Mouse (Mus musculus) embryonic facial prominence, embryonic 15.5 days (tissue): ENCODE measurements around the gene Ptpra. TPM values are rescaled to one million over a fixed set of nuclear protein-coding genes. Genes with fewer than 3 reads are reported as not detected.
A peak's percentile ranks its signal among the peaks of the same experiment; 100 is the strongest.
"Not testable (repeated sequence)": the region's sequence is repeated elsewhere in the genome, so short reads cannot be mapped to it uniquely, and the experiment has no call there.

ENCODE experiments used
- ATAC-seq: fragments of 200-750 bp; cut with Nextera tagmentation; 2 replicates; pipeline ENCODE4 v1.8.0; 2017; ENCODE audit warnings: low read depth, moderate TSS enrichment; ENCODE audit not compliant: insufficient number of reproducible peaks, low FRiP score, low TSS enrichment
- H3K27ac ChIP-seq: fragments of 300-500 bp; sonication (generic); replicated peaks from 2 replicates; pipeline ENCODE4 v1.5.1; 2015; ENCODE audit warnings: mild to moderate bottlenecking, inconsistent platforms
- H3K27me3 ChIP-seq: fragments of 300-500 bp; sonication (generic); 2 replicates; pipeline ENCODE4 v1.6.1; 2015; ENCODE audit warnings: inconsistent platforms
- H3K36me3 ChIP-seq: fragments of 300-500 bp; sonication (generic); 2 replicates; pipeline ENCODE4 v1.6.1; 2015; ENCODE audit warnings: mild to moderate bottlenecking, inconsistent platforms
- H3K4me1 ChIP-seq: fragments of 300-500 bp; sonication (generic); 2 replicates; pipeline ENCODE4 v1.6.1; 2015; ENCODE audit warnings: inconsistent platforms
- H3K4me2 ChIP-seq: fragments of 300-500 bp; sonication (generic); replicated peaks from 2 replicates; pipeline ENCODE4 v1.6.1; 2015; ENCODE audit warnings: mild to moderate bottlenecking, inconsistent platforms
- H3K4me3 ChIP-seq: fragments of 300-500 bp; sonication (generic); replicated peaks from 2 replicates; pipeline ENCODE4 v1.5.1; 2015; ENCODE audit warnings: mild to moderate bottlenecking, inconsistent platforms
- H3K9ac ChIP-seq: fragments of 300-500 bp; sonication (generic); 2 replicates; pipeline ENCODE4 v1.6.1; 2015; ENCODE audit warnings: inconsistent platforms
- H3K9me3 ChIP-seq: fragments of 300-500 bp; sonication (generic); replicated peaks from 2 replicates; pipeline ENCODE4 v1.6.1; 2016; ENCODE audit warnings: inconsistent platforms
- WGBS: fragments of 180-500 bp; shearing (Covaris S2); methylation state at CpG from one replicate; pipeline ENCODE4 v1.1.7; 2015; 5-methylcytosine and 5-hydroxymethylcytosine counted together
- polyA plus RNA-seq: library from polyadenylated mRNA; unstranded; fragments of >200 nt; fragmentation: Nextera tagmentation; extraction: Ambion mirVana; gene quantifications from 2 replicates; pipeline ENCODE4 v1.2.1, GENCODE M21; 2015

Ptpra gene
- polyA plus RNA-seq, 1 experiment from 2014 or later: 108 TPM

DNA sequence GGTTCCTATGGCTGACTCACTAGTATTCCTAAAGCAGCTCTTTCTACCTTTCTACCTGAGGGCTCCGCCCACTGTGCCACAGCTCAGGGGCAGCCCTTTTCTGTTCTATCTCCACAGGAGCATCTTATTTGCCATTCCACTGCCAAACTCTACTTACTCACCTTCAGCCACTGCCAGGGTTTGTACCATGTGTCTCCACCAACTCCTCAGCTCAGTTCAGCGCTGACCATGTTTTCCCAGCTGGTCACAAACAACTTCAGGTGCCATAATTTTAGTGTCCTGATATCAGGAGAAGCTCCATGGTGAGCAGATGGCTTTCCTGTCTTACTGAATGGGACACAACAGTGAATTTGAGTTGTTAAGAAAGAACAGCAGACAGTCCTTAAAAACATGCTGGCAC is 107.4 kb downstream of the Ptpra start:
- Histone ChIP-seq H3K4me3 (no peak overlapping the region), H3K9me3 (no peaks in the 10 kb centered on the region), H3K4me2 (no peak overlapping the region), H3K9ac (no peak overlapping the region), H3K27me3 (no peaks in the 10 kb centered on the region), H3K36me3 (peaks cover 54% of the 10 kb centered on the region), H3K4me1 (no peaks in the 10 kb centered on the region), H3K27ac (no peak overlapping the region)
- ATAC-seq: no peak
- WGBS: 96% methylated on average over 2 of the region's 2 CpGs

DNA sequence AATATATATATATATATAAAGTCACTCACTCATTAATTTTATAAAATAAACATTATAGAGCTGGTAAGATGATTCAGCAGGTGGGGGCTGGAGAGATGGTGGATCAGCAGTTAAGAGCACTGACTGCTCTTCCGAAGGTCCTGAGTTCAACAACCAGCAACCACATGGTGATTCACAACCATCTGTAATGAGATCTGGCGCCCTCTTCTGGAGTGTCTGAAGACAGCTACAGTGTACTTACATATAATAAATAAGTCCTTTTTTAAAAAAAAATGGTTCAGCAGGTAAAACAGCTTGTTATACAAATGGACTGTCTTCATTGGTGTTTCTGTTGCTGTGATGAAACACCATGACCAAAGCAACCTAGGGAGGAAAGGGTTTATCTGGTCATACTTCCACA is 107.9 kb downstream of the Ptpra start:
- ATAC-seq: no peak
- Histone ChIP-seq H3K9me3 (no peaks in the 10 kb centered on the region), H3K4me1 (peaks cover 5% of the 10 kb centered on the region), H3K36me3 (peaks cover 48% of the 10 kb centered on the region), H3K27ac (no peak overlapping the region), H3K4me2 (no peak overlapping the region), H3K27me3 (no peaks in the 10 kb centered on the region), H3K4me3 (no peak overlapping the region), H3K9ac (no peak overlapping the region)
- 68% methylated on average over 2 of the region's 2 CpGs for WGBS

DNA sequence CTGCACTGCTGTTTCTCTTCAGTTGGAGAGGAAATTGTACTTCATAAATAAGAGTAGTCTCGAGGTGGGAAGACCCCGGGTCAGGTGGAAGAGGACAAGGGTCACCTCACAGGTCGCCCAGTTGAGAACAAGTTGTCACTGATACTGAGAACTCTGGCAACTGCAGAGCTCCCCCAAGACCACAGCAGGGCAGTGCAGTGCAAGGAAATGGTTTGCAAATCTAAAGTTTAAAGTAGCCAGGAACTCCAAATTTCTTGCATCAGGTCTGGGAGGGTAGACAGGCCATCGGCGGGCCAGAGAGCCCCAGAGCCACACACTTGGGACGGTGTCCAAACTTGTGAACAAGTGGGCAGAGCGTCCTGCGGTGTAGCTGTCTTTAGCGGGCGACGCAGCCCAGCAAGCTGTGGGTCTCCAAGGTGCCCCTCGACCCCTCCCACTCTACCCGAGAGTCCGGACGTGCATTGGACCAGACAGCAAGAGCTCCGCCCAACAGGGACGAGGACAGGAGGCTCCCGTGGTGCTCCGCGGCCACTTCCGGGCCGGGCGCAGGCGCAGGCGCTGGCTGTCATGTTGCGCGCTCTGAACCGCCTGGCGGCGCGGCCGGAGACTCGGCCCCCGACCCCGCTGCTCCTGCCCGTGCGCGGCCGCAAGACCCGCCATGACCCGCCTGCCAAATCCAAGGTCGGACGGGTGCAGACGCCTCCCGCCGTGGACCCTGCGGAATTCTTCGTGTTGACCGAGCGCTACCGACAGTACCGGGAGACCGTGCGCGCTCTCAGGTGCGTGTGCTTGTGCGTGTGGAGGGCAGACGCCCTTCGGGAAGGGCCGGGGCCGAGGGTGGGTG is 113.4 kb downstream of the Ptpra start, which contains the start of gene Mrps26:
Gene Mrps26, plus strand, starts transcription at position 531 of the 844 bp plus-strand sequence.
- Histone ChIP-seq H3K9ac (peak within 1 kb of the TSS; percentile 86), H3K36me3 (peaks cover 20% of the 10 kb centered on the region), H3K27me3 (no peaks in the 10 kb centered on the region), H3K4me2 (peak within 1 kb of the TSS; percentile 85), H3K9me3 (no peaks in the 10 kb centered on the region), H3K27ac (peak within 1 kb of the TSS; percentile 82), H3K4me1 (peaks cover 20% of the 10 kb centered on the region), H3K4me3 (peak within 1 kb of the TSS; percentile 82)
- ATAC-seq: peak; percentile 99
- under 1% methylated on average over 61 of the region's 61 CpGs for WGBS

DNA sequence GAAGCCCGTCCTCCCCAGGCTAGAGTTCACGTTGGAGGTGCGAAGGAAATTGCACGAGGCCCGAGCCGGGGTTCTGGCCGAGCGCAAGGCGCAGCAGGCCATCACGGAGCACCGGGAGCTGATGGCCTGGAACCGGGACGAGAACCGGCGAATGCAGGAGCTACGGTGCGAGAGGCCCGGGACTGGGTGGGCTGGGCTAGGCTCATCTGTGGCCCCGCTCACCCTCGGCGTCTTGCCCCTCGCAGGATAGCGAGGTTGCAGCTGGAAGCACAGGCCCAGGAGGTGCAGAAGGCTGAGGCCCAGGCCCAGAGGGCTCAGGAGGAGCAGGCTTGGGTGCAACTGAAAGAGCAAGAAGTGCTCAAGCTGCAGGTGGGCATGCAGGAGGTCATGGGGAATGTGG is 114.0 kb downstream of the Ptpra start:
- ATAC-seq: peak; percentile 6; the same call in 1 of the 2 replicates
- under 1% methylated on average over 23 of the region's 23 CpGs for WGBS

DNA sequence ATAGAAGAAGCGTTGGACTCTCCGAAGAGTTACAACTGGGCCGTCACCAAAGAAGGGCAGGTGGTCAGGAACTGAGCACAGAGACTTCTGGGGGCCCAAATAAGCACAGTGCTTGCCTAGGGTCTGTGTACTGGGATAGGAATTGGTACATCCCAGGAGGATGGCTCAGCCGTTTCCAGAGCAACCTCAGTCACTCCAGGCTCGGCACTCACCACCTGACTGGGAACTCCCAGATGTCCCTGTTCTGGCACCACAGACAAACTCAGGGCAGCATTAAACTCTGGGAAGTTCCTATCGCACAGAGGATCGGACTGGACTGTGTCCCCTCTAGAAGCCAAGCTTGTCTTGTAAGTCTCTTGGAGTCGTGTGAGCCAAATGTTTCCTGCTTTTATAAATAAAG is 114.9 kb downstream of the Ptpra start:
- H3K27me3 ChIP-seq: no peaks in the 10 kb centered on the region
- WGBS: 80% methylated on average over 8 of the region's 8 CpGs
- peaks cover 20% of the 10 kb centered on the region for H3K4me1 ChIP-seq
- H3K27ac ChIP-seq: no peak overlapping the region
- no peak overlapping the region for H3K9ac ChIP-seq
- no peaks in the 10 kb centered on the region for H3K9me3 ChIP-seq
- no peak for ATAC-seq
- H3K4me2 ChIP-seq: peak overlapping the region; percentile 85
- peaks cover 17% of the 10 kb centered on the region for H3K36me3 ChIP-seq
- peak overlapping the region; percentile 82 for H3K4me3 ChIP-seq

More for the DNA sequence above, 114.0 kb downstream of the Ptpra start:
- Histone ChIP-seq H3K9ac (peak overlapping the region; percentile 86), H3K4me1 (peaks cover 20% of the 10 kb centered on the region), H3K9me3 (no peaks in the 10 kb centered on the region), H3K4me3 (peak overlapping the region; percentile 82), H3K4me2 (peak overlapping the region; percentile 85), H3K27ac (0 out of 2 replicates have a peak overlapping the region, but pooled peaks have one; percentile 9), H3K36me3 (peaks cover 17% of the 10 kb centered on the region), H3K27me3 (no peaks in the 10 kb centered on the region)

DNA sequence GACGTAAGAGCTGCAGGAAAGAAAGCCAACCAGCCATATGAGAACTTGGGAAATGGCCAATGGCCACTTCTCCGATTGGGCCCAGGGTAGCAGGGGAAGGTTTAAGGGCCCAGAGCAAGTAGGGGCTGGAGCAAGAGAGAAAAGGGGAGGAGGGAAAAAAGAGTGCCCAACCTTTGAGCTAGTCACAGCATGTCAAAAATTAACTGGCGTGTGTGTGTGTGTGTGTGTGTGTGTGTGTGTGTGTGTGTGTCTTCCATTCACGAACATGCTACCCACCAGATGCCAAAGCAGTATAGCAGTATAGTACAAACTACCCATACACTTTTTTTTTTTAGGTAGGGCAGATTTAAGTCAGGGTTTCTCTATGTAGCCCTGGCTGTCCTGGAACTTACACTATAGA is 118.8 kb downstream of the Ptpra start:
- no peak overlapping the region for H3K4me3 ChIP-seq
- no peak for ATAC-seq
- no peak overlapping the region for H3K4me2 ChIP-seq
- H3K9me3 ChIP-seq: no peaks in the 10 kb centered on the region
- H3K4me1 ChIP-seq: peaks cover 13% of the 10 kb centered on the region
- peaks cover 17% of the 10 kb centered on the region for H3K36me3 ChIP-seq
- no peak overlapping the region for H3K9ac ChIP-seq
- 69% methylated on average over 4 of the region's 4 CpGs for WGBS
- H3K27me3 ChIP-seq: 0 out of 2 replicates have a peak, but pooled peaks cover under 1% of the 10 kb centered on the region
- no peak overlapping the region for H3K27ac ChIP-seq

DNA sequence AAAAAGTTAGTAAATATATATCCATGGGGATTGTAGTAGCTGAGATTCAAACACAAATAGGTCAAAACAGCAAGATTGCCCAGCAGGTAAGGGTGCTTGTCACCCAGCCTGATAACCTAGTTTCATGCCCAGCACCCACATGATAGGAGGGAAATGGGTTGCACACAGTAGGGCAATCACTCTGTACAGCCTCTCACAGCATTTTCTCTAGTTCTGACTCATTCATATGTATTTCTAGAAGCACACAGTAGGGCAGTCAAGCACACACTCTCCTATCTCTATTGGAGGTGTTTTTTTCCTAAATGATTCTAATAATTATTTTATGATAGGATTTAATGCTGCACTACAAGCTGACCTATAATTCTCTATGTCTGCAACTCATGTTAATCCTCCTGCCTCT is 119.8 kb downstream of the Ptpra start:
- H3K4me1 ChIP-seq: peaks cover 4% of the 10 kb centered on the region
- no peak overlapping the region for H3K4me3 ChIP-seq
- no peaks in the 10 kb centered on the region for H3K9me3 ChIP-seq
- H3K27me3 ChIP-seq: peaks cover 4% of the 10 kb centered on the region
- H3K36me3 ChIP-seq: peaks cover 16% of the 10 kb centered on the region
- H3K27ac ChIP-seq: no peak overlapping the region
- H3K9ac ChIP-seq: no peak overlapping the region
- no peak overlapping the region for H3K4me2 ChIP-seq
- no peak for ATAC-seq

DNA sequence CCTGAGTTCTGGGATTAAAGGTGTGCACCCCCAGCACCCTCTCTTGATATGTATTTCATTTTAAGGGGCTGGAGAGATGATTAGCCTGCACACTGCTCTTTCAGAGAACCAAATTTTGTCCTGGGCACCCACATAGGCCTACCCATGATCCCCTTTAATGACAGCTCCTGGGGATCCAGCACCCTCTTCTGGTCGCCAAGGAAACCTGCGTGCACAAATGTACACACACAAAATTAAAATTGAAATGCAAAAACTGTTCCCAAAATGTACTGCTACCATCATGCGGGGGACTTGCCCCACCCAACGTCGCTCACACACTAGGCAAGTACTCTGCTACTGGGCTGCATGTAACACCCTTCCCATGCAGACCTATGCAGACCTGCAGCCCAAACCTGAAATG is 124.9 kb downstream of the Ptpra start:
- Histone ChIP-seq H3K27me3 (peaks cover 54% of the 10 kb centered on the region), H3K4me2 (no peak overlapping the region), H3K4me1 (peaks cover 19% of the 10 kb centered on the region), H3K9me3 (no peaks in the 10 kb centered on the region), H3K9ac (no peak overlapping the region), H3K27ac (no peak overlapping the region), H3K4me3 (no peak overlapping the region), H3K36me3 (no peaks in the 10 kb centered on the region)
- ATAC-seq: no peak
- 81% methylated on average over 5 of the region's 5 CpGs for WGBS

DNA sequence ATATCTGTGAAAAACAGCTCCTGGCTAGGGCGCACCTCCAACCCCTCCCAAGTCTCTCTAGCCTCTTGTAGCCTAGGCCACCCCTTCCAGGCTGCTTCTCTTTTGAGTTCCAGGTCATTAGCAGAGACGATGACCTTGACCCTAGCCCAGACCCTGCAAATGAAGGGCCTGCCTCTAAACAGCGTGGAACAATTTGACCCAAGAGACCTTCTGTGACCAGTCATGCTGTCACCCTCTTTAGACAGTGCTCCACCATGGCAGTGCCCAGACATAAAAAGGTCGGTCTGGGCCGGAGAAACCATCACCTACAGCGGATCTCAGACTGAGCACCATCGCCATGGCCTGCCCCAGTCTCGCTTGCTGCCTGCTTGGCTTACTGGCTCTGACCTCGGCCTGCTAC is 125.8 kb downstream of the Ptpra start, which contains the start of gene Oxt:
Gene Oxt, plus strand, starts transcription at position 301 of the 400 bp plus-strand sequence.
- peaks cover 63% of the 10 kb centered on the region for H3K27me3 ChIP-seq
- ATAC-seq: no peak
- no peak within 1 kb of the TSS for H3K9ac ChIP-seq
- no peaks in the 10 kb centered on the region for H3K36me3 ChIP-seq
- H3K27ac ChIP-seq: no peak within 1 kb of the TSS
- peaks cover 27% of the 10 kb centered on the region for H3K4me1 ChIP-seq
- H3K4me2 ChIP-seq: peak within 1 kb of the TSS; percentile 56
- H3K9me3 ChIP-seq: no peaks in the 10 kb centered on the region
- WGBS: 47% methylated on average over 9 of the region's 9 CpGs
- H3K4me3 ChIP-seq: peak within 1 kb of the TSS; percentile 29

DNA sequence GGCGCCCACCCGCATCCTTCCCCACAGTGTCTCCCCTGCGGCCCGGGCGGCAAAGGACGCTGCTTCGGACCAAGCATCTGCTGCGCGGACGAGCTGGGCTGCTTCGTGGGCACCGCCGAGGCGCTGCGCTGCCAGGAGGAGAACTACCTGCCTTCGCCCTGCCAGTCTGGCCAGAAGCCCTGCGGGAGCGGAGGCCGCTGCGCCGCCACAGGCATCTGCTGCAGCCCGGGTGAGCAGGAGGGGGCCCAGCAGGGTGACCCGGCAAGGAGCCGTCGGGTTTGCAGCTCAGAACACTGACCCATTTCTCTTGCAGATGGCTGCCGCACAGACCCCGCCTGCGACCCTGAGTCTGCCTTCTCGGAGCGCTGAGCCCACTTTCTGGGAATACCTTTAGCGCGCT is 126.5 kb downstream of the Ptpra start:
- 3% methylated on average over 32 of the region's 32 CpGs for WGBS

DNA sequence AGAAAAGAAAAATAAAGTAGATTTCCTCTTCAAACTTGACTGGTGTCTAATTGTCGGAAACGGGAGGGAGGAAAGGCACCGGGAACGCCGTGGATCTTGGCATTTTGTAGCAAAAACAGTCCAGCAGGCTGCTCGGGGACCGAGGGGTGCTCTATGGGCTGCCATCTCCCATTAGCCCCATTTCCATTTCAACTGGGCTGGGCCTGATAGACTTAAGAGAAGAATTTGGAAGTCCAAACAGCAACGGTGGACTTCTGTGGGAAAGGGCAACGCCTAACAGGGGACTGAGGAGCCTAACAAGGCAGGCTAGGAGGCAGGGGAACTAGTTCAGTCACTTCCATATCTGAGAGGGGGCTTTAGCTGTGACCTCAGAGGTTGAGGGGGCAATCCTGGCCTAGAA is 126.9 kb downstream of the Ptpra start:
- Histone ChIP-seq H3K27me3 (peaks cover 75% of the 10 kb centered on the region), H3K9ac (no peak overlapping the region), H3K4me1 (peaks cover 32% of the 10 kb centered on the region), H3K4me2 (peak overlapping the region; percentile 56), H3K27ac (no peak overlapping the region), H3K36me3 (no peaks in the 10 kb centered on the region), H3K4me3 (peak overlapping the region; percentile 29), H3K9me3 (no peaks in the 10 kb centered on the region)
- 8% methylated on average over 9 of the region's 9 CpGs for WGBS
- ATAC-seq: no peak

More for the DNA sequence above, 126.5 kb downstream of the Ptpra start:
- not testable (repeated sequence) for H3K27ac ChIP-seq, H3K36me3 ChIP-seq, H3K9ac ChIP-seq, ATAC-seq, H3K9me3 ChIP-seq
- peak overlapping the region; percentile 29 for H3K4me3 ChIP-seq
- H3K4me2 ChIP-seq: peak overlapping the region; percentile 56
- H3K4me1 ChIP-seq: peaks cover 32% of the 10 kb centered on the region
- peaks cover 70% of the 10 kb centered on the region for H3K27me3 ChIP-seq
